Mouse (Mus musculus): ENCODE data around the gene Htr2c. TPM values are rescaled to one million over a fixed set of nuclear protein-coding genes. Genes with fewer than 3 reads are reported as not detected.

The Htr2c gene
- polyA plus RNA-seq, 1 experiment from 2014 or later, result not detected

DNA sequence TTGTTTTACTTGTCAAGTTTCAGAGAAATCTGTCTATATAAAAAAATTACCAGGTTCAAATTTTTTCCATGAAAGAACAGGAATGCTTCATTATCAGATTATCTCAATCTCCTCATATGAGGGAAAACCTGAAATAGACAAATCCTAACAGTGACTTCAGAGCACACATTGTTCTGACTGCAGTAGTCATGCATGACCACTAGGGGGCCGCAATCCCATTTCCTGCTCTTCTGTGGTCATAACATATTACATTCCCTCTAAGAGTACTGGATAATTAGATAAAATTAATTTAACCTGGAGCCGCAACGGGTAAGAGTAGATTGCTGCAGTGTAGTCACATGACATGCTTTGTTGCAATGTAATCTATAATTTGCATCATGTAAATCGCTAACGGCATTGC, 17.6 kb downstream of the Htr2c start:
- no peak overlapping the region for H3K9ac ChIP-seq (ENCODE audit: low read depth, low read length)
- WGBS (ENCODE audit: insufficient replicate concordance), result 55% methylated on average over 5 of the region's 5 CpGs
- no peak overlapping the region for H3K27ac ChIP-seq (ENCODE audit: low read depth, low read length)
- no peak overlapping the region for H3K4me3 ChIP-seq (ENCODE audit: low read depth, low read length)
- no peak overlapping the region for H3K4me2 ChIP-seq
- H3K36me3 ChIP-seq (ENCODE audit: control insufficient read depth, insufficient read depth, low read length), result no peaks in the 10 kb centered on the region
- no peaks in the 10 kb centered on the region for H3K9me3 ChIP-seq (replicated peaks; ENCODE audit: control insufficient read depth, low read length)
- H3K4me1 ChIP-seq (ENCODE audit: control insufficient read depth, insufficient read depth, low read length), result no peaks in the 10 kb centered on the region
- no peaks in the 10 kb centered on the region for H3K27me3 ChIP-seq (ENCODE audit: control insufficient read depth, insufficient read depth, low read length)
- ATAC-seq (replicated peaks; ENCODE audit: insufficient number of reproducible peaks, low FRiP score, low TSS enrichment), result no peak

DNA sequence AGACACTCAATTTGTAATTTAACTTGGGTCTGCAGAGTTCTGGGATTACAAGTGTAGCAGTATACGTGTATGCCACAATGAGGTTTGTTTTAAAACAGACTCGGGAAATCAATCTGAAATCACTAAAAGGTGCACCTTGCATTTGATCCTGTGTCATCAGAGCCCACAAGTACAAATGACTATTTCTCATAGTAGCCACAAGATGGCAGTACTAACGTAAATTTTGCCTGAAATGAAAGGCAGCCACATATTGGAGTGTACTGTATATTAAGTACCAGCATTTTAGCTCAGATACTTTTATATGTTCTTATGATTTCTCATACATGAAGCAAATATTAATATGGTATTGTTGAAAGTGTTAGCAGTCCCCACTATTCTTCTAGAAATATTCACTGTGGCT, 93.4 kb downstream of the Htr2c start:
- Histone ChIP-seq H3K4me2 (no peak overlapping the region), H3K4me3 (ENCODE audit: low read depth, low read length) (no peak overlapping the region), H3K27ac (ENCODE audit: low read depth, low read length) (no peak overlapping the region), H3K27me3 (ENCODE audit: control insufficient read depth, insufficient read depth, low read length) (no peaks in the 10 kb centered on the region), H3K9me3 (replicated peaks; ENCODE audit: control insufficient read depth, low read length) (no peaks in the 10 kb centered on the region), H3K9ac (ENCODE audit: low read depth, low read length) (no peak overlapping the region), H3K36me3 (ENCODE audit: control insufficient read depth, insufficient read depth, low read length) (no peaks in the 10 kb centered on the region), H3K4me1 (ENCODE audit: control insufficient read depth, insufficient read depth, low read length) (no peaks in the 10 kb centered on the region)
- 20% methylated on average over 3 of the region's 3 CpGs for WGBS (ENCODE audit: insufficient replicate concordance)
- no peak for ATAC-seq (replicated peaks; ENCODE audit: insufficient number of reproducible peaks, low FRiP score, low TSS enrichment)

DNA sequence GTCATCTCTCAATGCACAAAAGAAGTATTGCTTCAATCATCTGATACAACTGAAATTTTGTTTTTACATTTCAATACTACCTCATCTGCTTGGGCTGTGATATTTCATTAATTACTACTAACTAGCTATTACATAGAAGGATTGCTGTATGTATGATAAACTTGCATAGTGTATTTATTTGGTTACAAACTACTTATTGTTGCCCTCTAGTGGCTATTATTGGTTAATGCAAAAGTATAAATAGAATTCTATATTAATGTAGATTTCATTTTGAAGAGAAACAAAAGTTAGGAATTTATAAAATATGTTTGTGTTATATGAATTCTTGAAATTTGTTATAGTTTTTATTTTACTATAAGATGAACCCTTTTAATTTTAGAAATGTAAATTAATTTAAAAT, 109.3 kb downstream of the Htr2c start:
- H3K36me3 ChIP-seq (ENCODE audit: control insufficient read depth, insufficient read depth, low read length), result no peaks in the 10 kb centered on the region
- H3K4me2 ChIP-seq, result no peak overlapping the region
- H3K27me3 ChIP-seq (ENCODE audit: control insufficient read depth, insufficient read depth, low read length), result no peaks in the 10 kb centered on the region
- no peaks in the 10 kb centered on the region for H3K4me1 ChIP-seq (ENCODE audit: control insufficient read depth, insufficient read depth, low read length)
- H3K27ac ChIP-seq (ENCODE audit: low read depth, low read length), result no peak overlapping the region
- no peak for ATAC-seq (replicated peaks; ENCODE audit: insufficient number of reproducible peaks, low FRiP score, low TSS enrichment)
- no peaks in the 10 kb centered on the region for H3K9me3 ChIP-seq (replicated peaks; ENCODE audit: control insufficient read depth, low read length)
- no peak overlapping the region for H3K9ac ChIP-seq (ENCODE audit: low read depth, low read length)
- H3K4me3 ChIP-seq (ENCODE audit: low read depth, low read length), result no peak overlapping the region

DNA sequence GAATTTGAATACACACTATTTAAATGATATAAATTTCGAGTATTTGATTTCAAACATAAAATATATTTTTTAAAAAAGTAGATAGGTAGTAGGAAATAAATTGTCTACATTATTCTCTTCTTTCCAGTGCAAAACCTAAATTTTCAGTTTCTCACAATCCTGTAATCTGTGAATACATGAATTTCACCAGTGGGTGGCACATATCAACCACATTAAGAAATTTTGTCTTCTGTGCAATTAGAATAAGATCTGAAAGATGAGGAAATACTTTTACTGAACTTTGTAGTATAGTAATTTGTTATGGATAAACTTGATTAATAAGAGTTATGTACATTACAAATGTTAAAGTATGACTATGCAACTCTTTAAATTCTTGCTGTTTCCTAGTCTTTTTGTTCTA, 156.8 kb downstream of the Htr2c start:
- H3K4me3 ChIP-seq (ENCODE audit: low read depth, low read length), result no peak overlapping the region
- H3K4me2 ChIP-seq, result no peak overlapping the region
- no peaks in the 10 kb centered on the region for H3K27me3 ChIP-seq (ENCODE audit: control insufficient read depth, insufficient read depth, low read length)
- no peaks in the 10 kb centered on the region for H3K36me3 ChIP-seq (ENCODE audit: control insufficient read depth, insufficient read depth, low read length)
- H3K4me1 ChIP-seq (ENCODE audit: control insufficient read depth, insufficient read depth, low read length), result no peaks in the 10 kb centered on the region
- WGBS (ENCODE audit: insufficient replicate concordance), result 34% methylated on average over 1 of the region's 1 CpGs
- H3K27ac ChIP-seq (ENCODE audit: low read depth, low read length), result no peak overlapping the region
- no peak for ATAC-seq (replicated peaks; ENCODE audit: insufficient number of reproducible peaks, low FRiP score, low TSS enrichment)
- no peaks in the 10 kb centered on the region for H3K9me3 ChIP-seq (replicated peaks; ENCODE audit: control insufficient read depth, low read length)
- H3K9ac ChIP-seq (ENCODE audit: low read depth, low read length), result no peak overlapping the region

DNA sequence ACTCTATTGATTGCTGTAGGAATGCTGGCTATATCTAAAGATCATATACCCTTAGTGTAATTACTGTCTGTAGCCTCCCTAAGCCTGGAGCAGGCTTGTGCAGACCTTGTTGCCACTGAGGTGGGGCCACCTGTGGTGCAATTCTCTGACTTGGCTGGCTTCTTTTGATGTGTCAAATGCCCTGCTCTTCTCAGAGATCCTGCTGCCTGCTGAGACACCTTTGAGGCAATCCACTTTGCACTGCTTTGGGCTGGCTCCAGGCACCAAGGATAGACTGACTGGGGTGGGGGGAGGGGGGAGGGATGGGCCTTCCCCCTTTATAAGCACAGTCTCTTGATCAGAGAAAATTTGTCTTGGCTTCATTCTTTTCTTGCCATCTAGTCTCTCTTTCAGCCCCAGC, 252.9 kb downstream of the Htr2c start:
- no peak overlapping the region for H3K9ac ChIP-seq (ENCODE audit: low read depth, low read length)

DNA sequence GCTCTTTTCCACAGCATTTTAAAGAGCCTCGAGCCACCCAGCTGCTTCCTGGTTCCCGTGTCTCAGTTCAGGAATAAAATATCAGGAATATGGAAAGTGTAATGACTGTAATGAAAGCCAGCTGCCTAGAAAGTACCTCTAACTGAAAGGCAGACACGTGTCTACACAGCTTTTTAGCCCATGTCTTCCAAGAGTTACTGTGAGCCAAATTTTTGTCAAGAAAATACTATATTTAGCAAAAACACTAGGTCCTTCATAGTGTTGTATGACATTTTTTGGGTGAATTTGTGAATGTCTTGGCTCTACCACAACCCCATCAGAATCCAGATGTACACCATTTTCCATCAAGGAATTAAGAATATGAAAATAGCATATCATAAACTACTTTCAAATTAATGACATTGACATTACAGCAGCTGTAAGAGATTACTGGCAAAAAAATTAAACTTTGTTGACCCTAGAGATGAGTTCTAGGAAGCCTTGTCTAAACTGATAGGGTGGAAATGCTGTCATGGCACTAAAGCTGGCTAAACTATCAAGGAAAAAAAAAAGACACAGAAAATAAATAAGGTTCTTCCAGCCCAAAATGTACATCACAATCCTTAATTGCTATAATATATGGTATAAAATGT, 255.2 kb downstream of the Htr2c start:
- H3K27me3 ChIP-seq (ENCODE audit: control insufficient read depth, insufficient read depth, low read length), result no peaks in the 10 kb centered on the region
- no peaks in the 10 kb centered on the region for H3K36me3 ChIP-seq (ENCODE audit: control insufficient read depth, insufficient read depth, low read length)
- 56% methylated on average over 3 of the region's 3 CpGs for WGBS (ENCODE audit: insufficient replicate concordance)
- no peak overlapping the region for H3K4me2 ChIP-seq
- no peak overlapping the region for H3K27ac ChIP-seq (ENCODE audit: low read depth, low read length)
- H3K9ac ChIP-seq (ENCODE audit: low read depth, low read length), result no peak overlapping the region
- ATAC-seq (replicated peaks; ENCODE audit: insufficient number of reproducible peaks, low FRiP score, low TSS enrichment), result no peak
- H3K9me3 ChIP-seq (replicated peaks; ENCODE audit: control insufficient read depth, low read length), result no peaks in the 10 kb centered on the region
- no peak overlapping the region for H3K4me3 ChIP-seq (ENCODE audit: low read depth, low read length)
- H3K4me1 ChIP-seq (ENCODE audit: control insufficient read depth, insufficient read depth, low read length), result no peaks in the 10 kb centered on the region

More for the DNA sequence above, 252.9 kb downstream of the Htr2c start:
- Histone ChIP-seq H3K9me3 (replicated peaks; ENCODE audit: control insufficient read depth, low read length) (no peaks in the 10 kb centered on the region), H3K27ac (ENCODE audit: low read depth, low read length) (no peak overlapping the region), H3K4me1 (ENCODE audit: control insufficient read depth, insufficient read depth, low read length) (no peaks in the 10 kb centered on the region), H3K27me3 (ENCODE audit: control insufficient read depth, insufficient read depth, low read length) (no peaks in the 10 kb centered on the region), H3K4me2 (no peak overlapping the region), H3K36me3 (ENCODE audit: control insufficient read depth, insufficient read depth, low read length) (no peaks in the 10 kb centered on the region), H3K4me3 (ENCODE audit: low read depth, low read length) (no peak overlapping the region)
- ATAC-seq (replicated peaks; ENCODE audit: insufficient number of reproducible peaks, low FRiP score, low TSS enrichment), result no peak

DNA sequence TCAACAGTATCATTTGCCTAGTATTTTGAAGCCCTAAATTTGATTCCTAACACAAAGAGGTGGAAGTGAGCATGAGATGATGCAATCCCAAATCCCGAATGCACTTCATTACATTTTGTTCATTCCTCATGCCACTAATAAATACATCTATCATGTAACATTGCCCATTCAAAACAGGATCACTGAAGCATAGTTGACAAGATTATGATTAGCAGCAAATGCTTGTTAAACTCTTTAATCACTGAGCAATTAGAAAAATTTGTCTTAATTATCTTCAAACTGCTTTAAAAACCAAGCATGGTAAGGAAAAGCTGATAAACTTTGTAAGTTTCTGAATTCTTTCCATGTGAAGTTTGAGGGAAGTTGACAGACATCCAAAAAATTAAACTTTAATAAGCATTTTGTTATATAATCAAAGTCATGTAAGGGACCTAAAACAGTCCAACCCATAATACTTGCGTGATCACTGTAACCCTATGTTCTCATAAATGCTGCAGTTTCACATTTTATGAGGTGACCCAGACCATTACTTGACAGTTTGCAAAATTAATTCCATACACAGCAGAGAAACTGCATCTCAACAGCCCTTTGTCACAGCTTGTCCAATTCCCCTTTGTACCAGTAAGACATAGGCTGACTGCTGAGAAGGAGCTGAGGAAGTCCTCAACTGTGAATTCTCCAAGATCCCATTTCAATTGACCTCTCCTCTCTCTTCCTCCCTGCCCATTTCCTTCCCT, 276.7 kb downstream of the Htr2c start:
- Histone ChIP-seq H3K27me3 (ENCODE audit: control insufficient read depth, insufficient read depth, low read length) (no peaks in the 10 kb centered on the region), H3K4me2 (no peak overlapping the region), H3K36me3 (ENCODE audit: control insufficient read depth, insufficient read depth, low read length) (no peaks in the 10 kb centered on the region), H3K27ac (ENCODE audit: low read depth, low read length) (no peak overlapping the region), H3K4me1 (ENCODE audit: control insufficient read depth, insufficient read depth, low read length) (no peaks in the 10 kb centered on the region), H3K9me3 (replicated peaks; ENCODE audit: control insufficient read depth, low read length) (no peaks in the 10 kb centered on the region), H3K4me3 (ENCODE audit: low read depth, low read length) (no peak overlapping the region), H3K9ac (ENCODE audit: low read depth, low read length) (no peak overlapping the region)
- no peak for ATAC-seq (replicated peaks; ENCODE audit: insufficient number of reproducible peaks, low FRiP score, low TSS enrichment)
- 72% methylated on average over 2 of the region's 2 CpGs for WGBS (ENCODE audit: insufficient replicate concordance)

Data from heart, embryonic 11.5 days (tissue).